Mouse (Mus musculus): ENCODE data around the gene Tgfbr2. TPM values are rescaled to one million over a fixed set of nuclear protein-coding genes. Genes with fewer than 3 reads are reported as not detected.
A peak's percentile ranks its signal among the peaks of the same experiment; 100 is the strongest.

The Tgfbr2 gene
- total and polyA plus RNA-seq, 3 experiments: 19.6 to 46.3 (median 42.8) TPM

- Histone ChIP-seq H3K27ac (ENCODE audit: insufficient read depth, low read depth) (no peak overlapping the region), H3K9ac (ENCODE audit: insufficient read depth, low read depth) (no peak overlapping the region), H3K36me3 (replicated peaks in 1 of 2; ENCODE audit: control insufficient read depth in 1 of 2, insufficient read depth in 1 of 2, low read length in 1 of 2) (no peaks in the 10 kb centered on the region), H3K4me1 (ENCODE audit: control insufficient read depth in 1 of 2, insufficient read depth in 2 of 2) (peaks cover 10 to 24% of the 10 kb centered on the region in 2 experiments), H3K9me3 (replicated peaks; ENCODE audit: low read length) (peaks cover 3% of the 10 kb centered on the region), H3K27me3 (replicated peaks) (no peaks in the 10 kb centered on the region), H3K4me2 (ENCODE audit: insufficient read depth, low read depth, poor library complexity, severe bottlenecking) (no peak overlapping the region), H3K4me3 (replicated peaks in 1 of 3; ENCODE audit: low read depth in 2 of 3, low read length in 2 of 3, poor library complexity in 1 of 3) (no peak overlapping the region), H3K79me2 (replicated peaks; ENCODE audit: control insufficient read depth, extremely low read depth, insufficient read depth, poor library complexity, severe bottlenecking) (no peaks in the 10 kb centered on the region)
- in situ Hi-C loops (cut with MboI; ENCODE audit: low pct_ligation_motif_present, low pct_unique_long_range_greater_than_20kb, low sequenced_read_pairs) (no loop called here), dilution Hi-C loops (cut with MboI; ENCODE audit: extremely low pct_ligation_motif_present, extremely low pct_unique_long_range_greater_than_20kb, low sequenced_read_pairs) (no loop called here)
- no peak for DNase-seq (ENCODE audit: extremely low read depth)
- TF ChIP-seq MEF2A (IDR thresholded peaks at IDR 0.05; ENCODE audit: borderline replicate concordance, low read depth, low read length) (peak; percentile 75; the same call in 1 of the 2 replicates), CTCF (conservative IDR thresholded peaks at IDR 0.05 in 1 of 2, IDR thresholded peaks at IDR 0.05 in 1 of 2; ENCODE audit: low read depth in 2 of 2, low read length in 2 of 2) (no peak), ELF1 (IDR thresholded peaks at IDR 0.05; ENCODE audit: low read depth, low read length) (no peak), ZNF384 (IDR thresholded peaks at IDR 0.05; ENCODE audit: low read depth, low read length) (no peak), NRF1 (IDR thresholded peaks at IDR 0.05; ENCODE audit: low read depth, low read length) (no peak), ETS1 (conservative IDR thresholded peaks at IDR 0.05; ENCODE audit: low read depth, low read length) (no peak; the same call in 1 of the 2 replicates), TCF12 (IDR thresholded peaks at IDR 0.05; ENCODE audit: low read depth, low read length) (0 out of 2 replicates have a peak, but pooled peaks have one; percentile 14), CHD1 (IDR thresholded peaks at IDR 0.05; ENCODE audit: low read depth, low read length) (peak; percentile 76; the same call in 1 of the 2 replicates), ZC3H11A (IDR thresholded peaks at IDR 0.05; ENCODE audit: low read depth, low read length) (no peak), EP300 (IDR thresholded peaks at IDR 0.05; ENCODE audit: low read length) (peak; percentile 38; the same call in 1 of the 2 replicates), CHD2 (IDR thresholded peaks at IDR 0.05; ENCODE audit: low read length) (no peak)
Observed at GRCm38 (mm10) chr9:116203675-116204074, 28.5 kb upstream of the Tgfbr2 start.

GRCm38 (mm10) chr9:116199127-116199526, 24.0 kb upstream of the Tgfbr2 start:
- H3K4me3 ChIP-seq (replicated peaks in 1 of 3; ENCODE audit: low read depth in 2 of 3, low read length in 2 of 3, poor library complexity in 1 of 3): no peak overlapping the region
- in situ Hi-C loops (cut with MboI; ENCODE audit: low pct_ligation_motif_present, low pct_unique_long_range_greater_than_20kb, low sequenced_read_pairs) (no loop called here), dilution Hi-C loops (cut with MboI; ENCODE audit: extremely low pct_ligation_motif_present, extremely low pct_unique_long_range_greater_than_20kb, low sequenced_read_pairs) (no loop called here)
- no peaks in the 10 kb centered on the region for H3K36me3 ChIP-seq (replicated peaks in 1 of 2; ENCODE audit: control insufficient read depth in 1 of 2, insufficient read depth in 1 of 2, low read length in 1 of 2)
- no peak overlapping the region for H3K4me2 ChIP-seq (ENCODE audit: insufficient read depth, low read depth, poor library complexity, severe bottlenecking)
- H3K9me3 ChIP-seq (replicated peaks; ENCODE audit: low read length): peaks cover 3% of the 10 kb centered on the region
- no peaks in the 10 kb centered on the region for H3K27me3 ChIP-seq (replicated peaks)
- no peaks in the 10 kb centered on the region for H3K79me2 ChIP-seq (replicated peaks; ENCODE audit: control insufficient read depth, extremely low read depth, insufficient read depth, poor library complexity, severe bottlenecking)
- no peak overlapping the region for H3K27ac ChIP-seq (ENCODE audit: insufficient read depth, low read depth)
- peaks cover 6 to 46% of the 10 kb centered on the region in 2 experiments for H3K4me1 ChIP-seq (ENCODE audit: control insufficient read depth in 1 of 2, insufficient read depth in 2 of 2)
- no peak overlapping the region for H3K9ac ChIP-seq (ENCODE audit: insufficient read depth, low read depth)
- TF ChIP-seq ZC3H11A (IDR thresholded peaks at IDR 0.05; ENCODE audit: low read depth, low read length) (no peak), ETS1 (conservative IDR thresholded peaks at IDR 0.05; ENCODE audit: low read depth, low read length) (no peak), POLR2AphosphoS2 (IDR thresholded peaks at IDR 0.05; ENCODE audit: low read depth, low read length) (no peak), CTCF (conservative IDR thresholded peaks at IDR 0.05 in 1 of 2, IDR thresholded peaks at IDR 0.05 in 1 of 2; ENCODE audit: low read depth in 2 of 2, low read length in 2 of 2) (no peak), ZMIZ1 (IDR thresholded peaks at IDR 0.05; ENCODE audit: low read depth, low read length) (no peak), EP300 (IDR thresholded peaks at IDR 0.05; ENCODE audit: low read length) (no peak), MAFK (IDR thresholded peaks at IDR 0.05; ENCODE audit: insufficient replicate concordance, low read length) (no peak), JUN (IDR thresholded peaks at IDR 0.05; ENCODE audit: insufficient read depth, low read depth, low read length) (no peak), NRF1 (IDR thresholded peaks at IDR 0.05; ENCODE audit: low read depth, low read length) (no peak), RAD21 (IDR thresholded peaks at IDR 0.05; ENCODE audit: low read depth, low read length) (no peak), TBP (conservative IDR thresholded peaks at IDR 0.05; ENCODE audit: low read depth, low read length) (no peak)
- DNase-seq (ENCODE audit: extremely low read depth): no peak

Measured in CH12.LX (cell line).